Mouse (Mus musculus): ENCODE measurements around the gene Tmem177.

DNA sequence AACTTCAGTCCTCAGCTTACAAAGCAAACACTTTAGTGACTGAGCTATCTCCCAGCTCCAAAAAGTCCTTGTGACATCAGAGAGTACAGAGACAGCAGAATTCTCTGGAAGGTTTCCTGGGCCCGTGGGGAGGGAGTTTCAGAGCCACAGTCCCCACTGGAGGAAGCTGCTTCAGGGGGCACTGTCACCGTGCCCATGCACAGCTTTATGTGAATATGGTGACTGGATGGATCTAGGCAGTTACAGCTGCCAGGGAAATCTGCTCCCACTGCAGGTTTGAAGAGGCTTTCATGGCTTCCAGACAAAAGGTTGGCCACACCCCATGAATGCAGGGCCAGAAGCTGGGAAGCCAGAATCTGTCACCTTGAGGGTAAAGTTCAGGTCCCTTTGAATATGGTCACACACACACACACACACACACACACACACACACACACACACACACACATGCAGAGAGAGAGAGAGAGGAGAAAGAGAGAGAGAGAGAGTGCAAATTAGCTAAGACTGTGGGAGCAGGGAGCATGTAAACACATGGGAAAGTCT lies 5.7 kb downstream of the Tmem177 start:
- TF ChIP-seq CTCF (IDR thresholded peaks at IDR 0.05; ENCODE audit: insufficient read depth, low read depth, low read length), result no peak
- no peak for TF ChIP-seq POLR2A (IDR thresholded peaks at IDR 0.05; ENCODE audit: insufficient read depth, low read depth, low read length)
